Mouse (Mus musculus) intestine, embryonic 16.5 days (tissue): ENCODE data around the gene Trp73. TPM values are rescaled to one million over a fixed set of nuclear protein-coding genes. Genes with fewer than 3 reads are reported as not detected.

ENCODE experiments used
- ATAC-seq: fragments of 200-750 bp; cut with Nextera tagmentation; 2 replicates; pipeline ENCODE4 v1.8.0; 2017; ENCODE audit warnings: moderate TSS enrichment, moderate library complexity
- H3K27ac ChIP-seq: fragments of 300-500 bp; sonication (generic); 2 replicates; pipeline ENCODE4 v1.5.1; 2014; ENCODE audit warnings: mild to moderate bottlenecking, low read length
- H3K27me3 ChIP-seq: fragments of 300-500 bp; sonication (generic); replicated peaks from 2 replicates; pipeline ENCODE4 v1.6.1; 2014; ENCODE audit warnings: low read length, control low read depth, mixed read lengths; ENCODE audit not compliant: control insufficient read depth, insufficient read depth
- H3K36me3 ChIP-seq: fragments of 300-500 bp; sonication (generic); 2 replicates; pipeline ENCODE4 v1.6.1; 2014; ENCODE audit warnings: low read length, control low read depth; ENCODE audit not compliant: control insufficient read depth, insufficient read depth
- H3K4me1 ChIP-seq: fragments of 300-500 bp; sonication (generic); 2 replicates; pipeline ENCODE4 v1.6.1; 2014; ENCODE audit warnings: low read length, control low read depth, mixed read lengths; ENCODE audit not compliant: control insufficient read depth, insufficient read depth
- H3K4me2 ChIP-seq: fragments of 300-500 bp; sonication (generic); 2 replicates; pipeline ENCODE4 v1.6.1; 2014; ENCODE audit warnings: low read depth, low read length, control low read depth
- H3K4me3 ChIP-seq: fragments of 300-500 bp; sonication (generic); 2 replicates; pipeline ENCODE4 v1.5.1; 2014; ENCODE audit warnings: mild to moderate bottlenecking, low read length
- H3K9ac ChIP-seq: fragments of 300-500 bp; sonication (generic); 2 replicates; pipeline ENCODE4 v1.6.1; 2014; ENCODE audit warnings: low read depth, low read length
- H3K9me3 ChIP-seq: fragments of 300-500 bp; sonication (generic); 2 replicates; pipeline ENCODE4 v1.6.1; 2016; ENCODE audit warnings: low read length, control low read depth; ENCODE audit not compliant: control insufficient read depth
- WGBS: fragments of 180-500 bp; shearing (Covaris S2); extraction: QIAGEN DNeasy Blood & Tissue Kit; methylation state at CpG from one replicate; pipeline ENCODE4 v1.1.7; 2014; 5-methylcytosine and 5-hydroxymethylcytosine counted together
- polyA plus RNA-seq: library from polyadenylated mRNA; unstranded; fragments of >200 nt; fragmentation: Nextera tagmentation; extraction: Ambion mirVana; gene quantifications from 2 replicates; pipeline ENCODE4 v1.2.1, GENCODE M21; 2015

The Trp73 gene
- polyA plus RNA-seq, 1 experiment from 2014 or later: 0.12 TPM

- Histone ChIP-seq H3K36me3 (no peaks in the 10 kb centered on the region), H3K4me3 (no peak overlapping the region), H3K4me1 (no peaks in the 10 kb centered on the region), H3K4me2 (no peak overlapping the region), H3K9me3 (no peaks in the 10 kb centered on the region), H3K27me3 (peaks cover 1% of the 10 kb centered on the region), H3K9ac (no peak overlapping the region), H3K27ac (no peak overlapping the region)
- no peak for ATAC-seq
- 31% methylated on average over 6 of the region's 6 CpGs for WGBS
Observed at GRCm38 (mm10) chr4:154096111-154096510, 43.9 kb downstream of the Trp73 start.

GRCm38 (mm10) chr4:154093210-154093609 is 46.8 kb downstream of the Trp73 start:
- WGBS: 21% methylated on average over 9 of the region's 9 CpGs
- Histone ChIP-seq H3K4me1 (no peaks in the 10 kb centered on the region), H3K36me3 (no peaks in the 10 kb centered on the region), H3K9me3 (no peaks in the 10 kb centered on the region), H3K4me3 (no peak overlapping the region), H3K9ac (no peak overlapping the region), H3K4me2 (no peak overlapping the region), H3K27me3 (no peaks in the 10 kb centered on the region; the same call in 1 of the 2 replicates), H3K27ac (no peak overlapping the region)
- no peak for ATAC-seq

GRCm38 (mm10) chr4:154091356-154091755 is 48.7 kb downstream of the Trp73 start:
- no peaks in the 10 kb centered on the region for H3K9me3 ChIP-seq
- no peak overlapping the region for H3K4me2 ChIP-seq
- H3K27ac ChIP-seq: no peak overlapping the region
- no peak overlapping the region for H3K9ac ChIP-seq
- ATAC-seq: no peak
- no peak overlapping the region for H3K4me3 ChIP-seq
- H3K27me3 ChIP-seq: no peaks in the 10 kb centered on the region; the same call in 1 of the 2 replicates
- H3K36me3 ChIP-seq: no peaks in the 10 kb centered on the region
- H3K4me1 ChIP-seq: no peaks in the 10 kb centered on the region
- 80% methylated on average over 8 of the region's 8 CpGs for WGBS

- H3K4me3 ChIP-seq: no peak overlapping the region
- H3K27ac ChIP-seq: no peak overlapping the region
- H3K9ac ChIP-seq: no peak overlapping the region
- ATAC-seq: no peak
- no peaks in the 10 kb centered on the region for H3K36me3 ChIP-seq
- H3K4me2 ChIP-seq: no peak overlapping the region
- no peaks in the 10 kb centered on the region for H3K4me1 ChIP-seq
- H3K27me3 ChIP-seq: no peaks in the 10 kb centered on the region; the same call in 1 of the 2 replicates
- 43% methylated on average over 5 of the region's 5 CpGs for WGBS
- no peaks in the 10 kb centered on the region for H3K9me3 ChIP-seq
Observed at GRCm38 (mm10) chr4:154089205-154089604, 50.8 kb downstream of the Trp73 start.

- H3K9me3 ChIP-seq: no peaks in the 10 kb centered on the region
- no peak overlapping the region for H3K9ac ChIP-seq
Observed at GRCm38 (mm10) chr4:154086436-154086835, 53.6 kb downstream of the Trp73 start.

GRCm38 (mm10) chr4:154085856-154086255 is 54.2 kb downstream of the Trp73 start:
- H3K27ac ChIP-seq: no peak overlapping the region
- H3K27me3 ChIP-seq: peaks cover 25% of the 10 kb centered on the region
- no peak for ATAC-seq
- H3K4me1 ChIP-seq: no peaks in the 10 kb centered on the region
- H3K9me3 ChIP-seq: no peaks in the 10 kb centered on the region
- no peaks in the 10 kb centered on the region for H3K36me3 ChIP-seq
- H3K9ac ChIP-seq: no peak overlapping the region
- H3K4me2 ChIP-seq: no peak overlapping the region
- 74% methylated on average over 3 of the region's 3 CpGs for WGBS
- no peak overlapping the region for H3K4me3 ChIP-seq

More at GRCm38 (mm10) chr4:154086436-154086835, 53.6 kb downstream of the Trp73 start:
- H3K27ac ChIP-seq: no peak overlapping the region
- ATAC-seq: no peak
- peaks cover 19% of the 10 kb centered on the region for H3K27me3 ChIP-seq
- no peak overlapping the region for H3K4me2 ChIP-seq
- 89% methylated on average over 8 of the region's 8 CpGs for WGBS
- H3K36me3 ChIP-seq: no peaks in the 10 kb centered on the region
- no peaks in the 10 kb centered on the region for H3K4me1 ChIP-seq
- no peak overlapping the region for H3K4me3 ChIP-seq

GRCm38 (mm10) chr4:154081974-154082373 is 58.0 kb downstream of the Trp73 start:
- no peaks in the 10 kb centered on the region for H3K9me3 ChIP-seq
- WGBS: 4% methylated on average over 1 of the region's 1 CpGs
- no peaks in the 10 kb centered on the region for H3K4me1 ChIP-seq
- no peaks in the 10 kb centered on the region for H3K36me3 ChIP-seq
- H3K4me3 ChIP-seq: no peak overlapping the region
- peaks cover 45% of the 10 kb centered on the region for H3K27me3 ChIP-seq
- no peak overlapping the region for H3K4me2 ChIP-seq
- H3K27ac ChIP-seq: no peak overlapping the region
- ATAC-seq: no peak
- no peak overlapping the region for H3K9ac ChIP-seq

GRCm38 (mm10) chr4:154081021-154081420 is 59.0 kb downstream of the Trp73 start:
- H3K36me3 ChIP-seq: no peaks in the 10 kb centered on the region
- no peak overlapping the region for H3K4me3 ChIP-seq
- no peaks in the 10 kb centered on the region for H3K4me1 ChIP-seq
- no peak overlapping the region for H3K27ac ChIP-seq
- H3K9me3 ChIP-seq: no peaks in the 10 kb centered on the region
- no peak overlapping the region for H3K4me2 ChIP-seq
- WGBS: 3% methylated on average over 13 of the region's 13 CpGs
- peaks cover 45% of the 10 kb centered on the region for H3K27me3 ChIP-seq
- no peak for ATAC-seq
- H3K9ac ChIP-seq: no peak overlapping the region

- ATAC-seq: no peak
- H3K4me1 ChIP-seq: no peaks in the 10 kb centered on the region
- H3K9ac ChIP-seq: no peak overlapping the region
- no peaks in the 10 kb centered on the region for H3K9me3 ChIP-seq
- no peak overlapping the region for H3K4me3 ChIP-seq
- no peak overlapping the region for H3K4me2 ChIP-seq
- WGBS: 58% methylated on average over 4 of the region's 4 CpGs
- no peaks in the 10 kb centered on the region for H3K36me3 ChIP-seq
- no peak overlapping the region for H3K27ac ChIP-seq
- H3K27me3 ChIP-seq: peaks cover 45% of the 10 kb centered on the region
Observed at GRCm38 (mm10) chr4:154080211-154080610, 59.8 kb downstream of the Trp73 start.

GRCm38 (mm10) chr4:154071941-154072340 is 68.1 kb downstream of the Trp73 start:
- Histone ChIP-seq H3K9me3 (no peaks in the 10 kb centered on the region), H3K4me3 (no peak overlapping the region), H3K27me3 (peaks cover 12% of the 10 kb centered on the region), H3K27ac (no peak overlapping the region), H3K4me2 (no peak overlapping the region), H3K4me1 (no peaks in the 10 kb centered on the region), H3K9ac (no peak overlapping the region), H3K36me3 (no peaks in the 10 kb centered on the region)
- WGBS: 15% methylated on average over 12 of the region's 16 CpGs
- no peak for ATAC-seq
